Mouse (Mus musculus) bone marrow macrophage, adult 2 months (primary cell): ENCODE results near the gene Snph.

Experiments
- CTCF ChIP-seq: IDR thresholded peaks from 2 replicates; pipeline ENCODE4 v1.5.1; 2012; ENCODE audit warnings: low read depth, mild to moderate bottlenecking, low read length, moderate library complexity
- POLR2A ChIP-seq: IDR thresholded peaks from 2 replicates; pipeline ENCODE4 v1.6.1; 2012; ENCODE audit warnings: mild to moderate bottlenecking, low read depth, low read length, borderline replicate concordance

DNA sequence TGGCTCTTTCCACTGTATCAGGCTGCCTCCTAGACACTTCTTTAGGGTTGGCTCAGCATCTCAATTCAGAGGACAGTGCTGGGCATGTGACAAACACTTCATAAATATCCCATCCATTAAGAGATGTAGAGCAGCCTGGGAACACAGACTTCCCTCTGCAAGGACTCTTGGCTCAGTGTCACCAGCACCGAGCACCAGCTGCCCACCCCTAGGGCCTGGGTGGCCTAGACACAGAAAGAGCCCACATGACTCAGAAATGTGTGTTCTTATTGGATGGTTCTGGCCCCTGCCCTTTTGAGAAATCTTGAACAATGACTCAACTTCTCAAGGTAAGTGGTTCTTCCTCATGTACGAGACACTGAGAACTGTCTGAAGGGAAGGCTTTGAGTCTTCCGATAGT lies 4.4 kb downstream of the Snph start:
- TF ChIP-seq POLR2A (no peak), CTCF (no peak)
